Mouse (Mus musculus): ENCODE results near the gene Tbc1d24. TPM values are rescaled to one million over a fixed set of nuclear protein-coding genes. Genes with fewer than 3 reads are reported as not detected.

The Tbc1d24 gene
- total and polyA plus RNA-seq, 3 experiments: 10.3 to 11.3 (median 11.0) TPM

- Histone ChIP-seq H3K9ac (ENCODE audit: low read depth, low read length) (peak within 1 kb of the TSS; percentile 82), H3K27ac (peak within 1 kb of the TSS; percentile 8), H3K4me1 (ENCODE audit: control insufficient read depth, insufficient read depth, low read length) (peaks cover 21% of the 10 kb centered on the region), H3K79me2 (replicated peaks; ENCODE audit: control insufficient read depth, insufficient read depth, low read length) (no peaks in the 10 kb centered on the region), H3K4me3 (peak within 1 kb of the TSS; percentile 45), H3K36me3 (ENCODE audit: control insufficient read depth, insufficient read depth, low read length) (no peaks in the 10 kb centered on the region), H3K27me3 (ENCODE audit: control insufficient read depth, insufficient read depth, low read length) (no peaks in the 10 kb centered on the region)
- peak; percentile 69 to 72 for DNase-seq
- WGBS: 6% methylated on average over 43 of the region's 43 CpGs
- TF ChIP-seq CTCF (IDR thresholded peaks at IDR 0.05): no peak
- intact Hi-C loops (cut with DNase I): no loop called here
Measured at GRCm38 (mm10) chr17:24209043-24209915, 3.9 kb upstream of the Tbc1d24 start, which contains the start of gene Ntn3. Gene Ntn3 (minus strand): TSS chr17:24209531.

DNA sequence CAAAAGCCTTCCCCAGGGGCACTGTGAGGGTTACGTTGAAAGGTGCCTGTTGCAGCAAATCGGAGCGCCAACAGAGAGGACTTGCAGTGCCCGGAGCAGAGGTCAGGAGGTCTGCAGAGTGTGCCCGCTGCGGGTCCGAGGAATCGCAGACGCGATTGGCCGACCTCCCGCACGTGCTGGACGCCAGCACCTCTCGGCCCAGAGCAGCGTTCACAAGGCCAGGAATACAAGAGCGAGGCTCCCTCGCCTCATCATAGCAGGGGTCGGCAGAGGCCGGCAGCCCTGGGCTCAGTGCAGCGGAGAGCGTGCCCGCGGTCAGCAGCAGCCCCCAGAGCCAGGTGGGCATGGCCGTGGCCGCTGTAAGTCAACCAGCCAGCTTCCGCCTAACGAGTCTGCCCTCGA lies 3.3 kb upstream of the Tbc1d24 start:
- peaks cover 21% of the 10 kb centered on the region for H3K4me1 ChIP-seq (ENCODE audit: control insufficient read depth, insufficient read depth, low read length)

DNA sequence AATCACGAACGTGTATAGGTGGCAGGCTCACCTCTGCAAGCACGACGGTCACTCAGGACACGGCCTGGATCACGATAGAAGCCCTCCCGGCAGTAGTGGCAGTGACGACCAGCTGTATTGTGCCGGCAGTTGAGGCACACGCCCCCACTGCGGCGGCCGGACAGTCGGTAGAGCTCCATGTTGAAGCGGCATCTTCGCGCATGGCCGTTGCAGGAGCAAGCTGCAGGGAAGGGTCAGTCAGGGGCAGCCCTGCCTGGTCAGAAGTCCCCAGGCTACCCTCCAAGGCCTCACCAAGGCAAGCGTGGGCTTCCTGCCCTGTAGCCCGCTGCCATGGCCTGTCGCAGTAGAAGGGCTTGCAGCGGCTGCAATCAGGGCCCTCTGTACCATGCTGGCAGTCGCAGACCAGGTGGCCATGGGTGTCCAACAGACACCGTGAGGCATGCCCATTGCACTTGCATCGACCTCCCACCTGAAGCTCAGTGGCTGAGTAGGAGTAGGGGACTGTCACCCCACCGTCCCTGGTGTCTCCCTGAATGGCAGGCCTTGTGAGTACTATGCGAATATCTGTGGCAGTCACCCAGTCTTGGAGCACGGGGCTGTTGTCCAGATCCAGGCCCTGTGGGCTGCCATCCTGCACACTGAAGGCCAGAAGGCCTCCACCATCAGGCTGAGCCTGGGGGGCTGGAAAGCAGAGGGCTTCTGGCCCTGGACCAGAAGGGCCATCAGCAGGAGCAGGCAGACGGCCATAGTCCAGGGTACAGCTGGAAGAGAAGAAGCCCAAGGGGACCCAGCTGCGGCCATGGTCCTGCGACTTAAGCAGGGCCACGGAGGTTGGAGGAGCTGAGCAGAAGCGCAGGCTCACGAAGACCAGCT lies 2.6 kb upstream of the Tbc1d24 start:
- Histone ChIP-seq H3K27ac (no peak overlapping the region), H3K36me3 (ENCODE audit: control insufficient read depth, insufficient read depth, low read length) (no peaks in the 10 kb centered on the region), H3K4me3 (peak overlapping the region; percentile 45), H3K4me1 (ENCODE audit: control insufficient read depth, insufficient read depth, low read length) (peaks cover 21% of the 10 kb centered on the region), H3K27me3 (ENCODE audit: control insufficient read depth, insufficient read depth, low read length) (no peaks in the 10 kb centered on the region), H3K79me2 (replicated peaks; ENCODE audit: control insufficient read depth, insufficient read depth, low read length) (no peaks in the 10 kb centered on the region), H3K9ac (ENCODE audit: low read depth, low read length) (peak overlapping the region; percentile 82)
- 85% methylated on average over 34 of the region's 34 CpGs for WGBS
- TF ChIP-seq CTCF (IDR thresholded peaks at IDR 0.05) (no peak), EP300 (IDR thresholded peaks at IDR 0.05; ENCODE audit: insufficient read depth, low read depth, low read length) (no peak), POLR2A (IDR thresholded peaks at IDR 0.05; ENCODE audit: insufficient read depth, low read depth, low read length) (no peak)
- no peak for DNase-seq
- intact Hi-C loops (cut with DNase I): loop anchor here (1.0 kb wide), 1 partner anchor 12 kb away; the partner anchor contains the start of gene Tedc2

More for the DNA sequence above, 3.3 kb upstream of the Tbc1d24 start:
- Histone ChIP-seq H3K36me3 (ENCODE audit: control insufficient read depth, insufficient read depth, low read length) (no peaks in the 10 kb centered on the region), H3K79me2 (replicated peaks; ENCODE audit: control insufficient read depth, insufficient read depth, low read length) (no peaks in the 10 kb centered on the region), H3K27me3 (ENCODE audit: control insufficient read depth, insufficient read depth, low read length) (no peaks in the 10 kb centered on the region), H3K27ac (peak overlapping the region; percentile 8), H3K4me3 (peak overlapping the region; percentile 45), H3K9ac (ENCODE audit: low read depth, low read length) (peak overlapping the region; percentile 82)
- intact Hi-C loops (cut with DNase I): no loop called here
- WGBS: 6% methylated on average over 29 of the region's 29 CpGs
- DNase-seq: peak in 1 of 2 experiments; percentile 45
- TF ChIP-seq POLR2A (IDR thresholded peaks at IDR 0.05; ENCODE audit: insufficient read depth, low read depth, low read length): 0 out of 2 replicates have a peak, but pooled peaks have one; percentile 7
- TF ChIP-seq CTCF (IDR thresholded peaks at IDR 0.05): no peak

DNA sequence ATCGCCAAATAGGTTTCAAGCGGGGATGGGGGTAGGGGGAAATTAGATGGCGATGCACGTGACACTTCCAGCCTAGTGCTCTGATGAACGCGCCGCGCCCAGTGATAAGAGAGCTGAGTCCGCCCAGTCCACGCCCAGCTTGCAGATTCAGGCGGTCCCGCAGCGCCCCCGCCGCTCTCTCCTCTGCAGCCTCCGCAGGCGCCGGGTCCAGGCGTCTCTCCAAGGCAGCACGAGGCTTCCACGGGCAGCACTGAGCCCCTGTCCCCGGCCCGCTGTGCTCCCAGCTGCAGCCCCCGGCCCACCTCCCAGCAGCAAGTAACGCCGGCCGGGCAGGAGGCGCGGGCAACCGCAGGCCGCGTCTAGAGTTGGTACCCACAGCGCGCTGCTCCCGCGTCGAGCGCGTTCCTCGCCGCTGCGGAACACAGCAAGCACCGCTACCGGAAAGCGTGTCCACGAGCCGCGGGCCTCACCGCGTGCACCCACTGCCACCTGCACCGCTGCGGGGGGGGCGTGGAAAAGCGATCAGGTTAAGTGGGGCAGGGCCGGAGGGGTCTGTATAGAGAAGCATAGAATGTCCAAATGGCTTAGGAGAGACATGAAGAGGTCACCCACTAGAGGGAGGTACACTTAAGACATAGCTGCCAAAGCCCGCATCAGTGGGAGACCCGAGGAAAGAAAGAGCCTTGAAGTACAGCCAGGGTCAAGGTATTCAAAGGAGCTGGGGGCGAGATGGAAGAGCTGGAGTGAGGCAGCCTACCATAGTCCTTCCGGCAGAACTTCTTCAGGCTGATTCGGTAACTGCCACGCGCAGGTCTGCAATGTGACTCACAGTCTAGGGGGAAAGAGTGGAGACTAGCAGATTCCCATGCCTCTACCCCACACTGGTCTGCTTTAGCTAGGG lies 1.3 kb upstream of the Tbc1d24 start:
- Histone ChIP-seq H3K27ac (no peak overlapping the region), H3K4me1 (ENCODE audit: control insufficient read depth, insufficient read depth, low read length) (peaks cover 18% of the 10 kb centered on the region), H3K9ac (ENCODE audit: low read depth, low read length) (peak overlapping the region; percentile 21), H3K4me3 (peak overlapping the region; percentile 59), H3K79me2 (replicated peaks; ENCODE audit: control insufficient read depth, insufficient read depth, low read length) (no peaks in the 10 kb centered on the region), H3K36me3 (ENCODE audit: control insufficient read depth, insufficient read depth, low read length) (no peaks in the 10 kb centered on the region), H3K27me3 (ENCODE audit: control insufficient read depth, insufficient read depth, low read length) (no peaks in the 10 kb centered on the region)
- DNase-seq: peak; percentile 61 to 63
- 13% methylated on average over 62 of the region's 62 CpGs for WGBS
- no peak for TF ChIP-seq POLR2A (IDR thresholded peaks at IDR 0.05; ENCODE audit: insufficient read depth, low read depth, low read length)
- peak; percentile 25 for TF ChIP-seq CTCF (IDR thresholded peaks at IDR 0.05)
- intact Hi-C loops (cut with DNase I): loop anchor here (1.0 kb wide), 1 partner anchor 14 kb away; the partner anchor contains the start of gene Tedc2

DNA sequence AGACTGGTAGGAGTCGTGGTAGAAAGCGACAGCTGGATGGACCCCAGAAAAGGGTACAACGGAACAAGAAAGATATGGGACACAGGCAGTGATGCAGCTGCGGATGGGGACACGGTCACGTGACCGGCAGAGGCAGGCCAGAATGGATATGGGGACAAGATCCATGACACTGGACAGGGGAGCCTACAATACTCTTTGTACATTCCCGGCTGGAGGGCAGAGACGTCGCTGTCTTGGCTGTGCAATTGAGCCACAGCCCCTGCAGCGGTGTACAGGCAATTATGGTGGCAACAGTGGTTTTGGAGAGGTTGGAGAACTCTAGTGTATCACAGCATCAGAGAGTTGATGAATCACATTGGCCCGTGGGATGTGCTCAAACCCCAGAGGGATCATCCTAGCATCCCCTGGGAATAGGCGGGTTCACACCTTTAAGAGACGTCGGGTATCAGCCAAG lies 573 bp upstream of the Tbc1d24 start:
- peak overlapping the region; percentile 59 for H3K4me3 ChIP-seq
- no peaks in the 10 kb centered on the region for H3K36me3 ChIP-seq (ENCODE audit: control insufficient read depth, insufficient read depth, low read length)
- peak overlapping the region; percentile 27 for H3K9ac ChIP-seq (ENCODE audit: low read depth, low read length)
- WGBS: 6% methylated on average over 15 of the region's 15 CpGs
- TF ChIP-seq EP300 (IDR thresholded peaks at IDR 0.05; ENCODE audit: insufficient read depth, low read depth, low read length): no peak
- no peak for TF ChIP-seq POLR2A (IDR thresholded peaks at IDR 0.05; ENCODE audit: insufficient read depth, low read depth, low read length)
- no peaks in the 10 kb centered on the region for H3K79me2 ChIP-seq (replicated peaks; ENCODE audit: control insufficient read depth, insufficient read depth, low read length)
- H3K4me1 ChIP-seq (ENCODE audit: control insufficient read depth, insufficient read depth, low read length): peaks cover 18% of the 10 kb centered on the region
- no peaks in the 10 kb centered on the region for H3K27me3 ChIP-seq (ENCODE audit: control insufficient read depth, insufficient read depth, low read length)
- intact Hi-C loops (cut with DNase I): loop anchor here (2.0 kb wide), 1 partner anchor 45 kb away; the partner anchor contains the start of gene Ccnf
- peak in 1 of 2 experiments; percentile 19 for DNase-seq
- peak overlapping the region; percentile 69 for H3K27ac ChIP-seq

Data from heart, adult 2 months (tissue).